Mouse (Mus musculus) heart, adult 18-20 months (tissue): ENCODE data around the gene Uso1. TPM values are rescaled to one million over a fixed set of nuclear protein-coding genes. Genes with fewer than 3 reads are reported as not detected.

Experiments used
- DNase-seq, 2 experiments: peaks; one replicate each; pipeline ENCODE4 v3.0.0; 2021 to 2022; ENCODE audit warnings: mixed read lengths in 1 of 2
- long read RNA-seq, 2 experiments: library from polyadenylated mRNA; stranded (forward); transcript quantifications; one replicate each; pipeline ENCODE4 v2.0.0; 2021
- total RNA-seq, 2 experiments: library from RNA; stranded (reverse); gene quantifications; 2 replicates each; pipeline ENCODE4 v1.2.3; 2021

Gene Uso1
- 10 to 100 TPM; 43.5 to 43.7 TPM for total RNA-seq
- long read RNA-seq, experiment 1, transcript Uso1-201 (24 exons, 3,898 nt) = major isoform, 15 of 38 reads
- long read RNA-seq, experiment 1, partial matches to known transcripts = 1 of 38 reads
- long read RNA-seq, experiment 1, other reads (novel, unspliced or antisense) = 22 of 38 reads
- long read RNA-seq, experiment 2, transcript Uso1-201 (24 exons, 3,898 nt) = major isoform, 5 of 14 reads
- long read RNA-seq, experiment 2, partial matches to known transcripts = 3 of 14 reads
- long read RNA-seq, experiment 2, other reads (novel, unspliced or antisense) = 5 of 14 reads

- DNase-seq = peak; percentile 97 to 99
These were observed at the start of gene Uso1 for GRCm38 (mm10) chr5:92137239-92138046. Gene Uso1 (plus strand): TSS chr5:92137938.

- peak; percentile 38 to 42 for DNase-seq
These were observed 44.3 kb upstream of the Uso1 start for GRCm38 (mm10) chr5:92093263-92094061.

GRCm38 (mm10) chr5:92094062-92094415 is 43.7 kb upstream of the Uso1 start:
- no peak for DNase-seq

- DNase-seq = peak in 1 of 2 experiments; percentile 26
These were observed 41.0 kb upstream of the Uso1 start for GRCm38 (mm10) chr5:92096786-92097185.

- DNase-seq = no peak
These were observed 40.0 kb upstream of the Uso1 start for GRCm38 (mm10) chr5:92097779-92098178.

GRCm38 (mm10) chr5:92098351-92099109 is 39.2 kb upstream of the Uso1 start:
- peak in 1 of 2 experiments; percentile 41 for DNase-seq

- DNase-seq = no peak
These were observed 36.1 kb upstream of the Uso1 start for GRCm38 (mm10) chr5:92101601-92102000.

GRCm38 (mm10) chr5:92103062-92103461 is 34.7 kb upstream of the Uso1 start:
- peak in 1 of 2 experiments; percentile 48 for DNase-seq

- DNase-seq = no peak
These were observed 33.8 kb upstream of the Uso1 start for GRCm38 (mm10) chr5:92103816-92104415.

- peak; percentile 43 to 73 for DNase-seq
These were observed 31.2 kb upstream of the Uso1 start for GRCm38 (mm10) chr5:92106327-92107125.

- peak in 1 of 2 experiments; percentile 62 for DNase-seq
These were observed 30.5 kb upstream of the Uso1 start for GRCm38 (mm10) chr5:92107282-92107681.

- DNase-seq = peak in 1 of 2 experiments; percentile 43
These were observed 26.9 kb upstream of the Uso1 start for GRCm38 (mm10) chr5:92110818-92111355.

GRCm38 (mm10) chr5:92112175-92112574 is 25.6 kb upstream of the Uso1 start:
- no peak for DNase-seq

GRCm38 (mm10) chr5:92112585-92112984 is 25.2 kb upstream of the Uso1 start:
- DNase-seq = peak in 1 of 2 experiments; percentile 44

GRCm38 (mm10) chr5:92113484-92113883 is 24.3 kb upstream of the Uso1 start:
- DNase-seq = no peak

GRCm38 (mm10) chr5:92114223-92114622 is 23.5 kb upstream of the Uso1 start:
- DNase-seq = no peak

- DNase-seq = no peak
These were observed 22.8 kb upstream of the Uso1 start for GRCm38 (mm10) chr5:92114939-92115338.

- peak; percentile 85 to 89 for DNase-seq
These were observed 19.8 kb upstream of the Uso1 start for GRCm38 (mm10) chr5:92117823-92118403.

GRCm38 (mm10) chr5:92121636-92122035 is 16.1 kb upstream of the Uso1 start:
- DNase-seq = no peak

- DNase-seq = no peak
These were observed 12.3 kb upstream of the Uso1 start for GRCm38 (mm10) chr5:92125446-92125845.
